Mouse (Mus musculus) cerebellum, adult 9-11 months (tissue): ENCODE results near the gene Rab1b.

Experiments used
- DNase-seq: peaks from one replicate; pipeline ENCODE4 v3.0.0; 2022

Gene Rab1b

DNA sequence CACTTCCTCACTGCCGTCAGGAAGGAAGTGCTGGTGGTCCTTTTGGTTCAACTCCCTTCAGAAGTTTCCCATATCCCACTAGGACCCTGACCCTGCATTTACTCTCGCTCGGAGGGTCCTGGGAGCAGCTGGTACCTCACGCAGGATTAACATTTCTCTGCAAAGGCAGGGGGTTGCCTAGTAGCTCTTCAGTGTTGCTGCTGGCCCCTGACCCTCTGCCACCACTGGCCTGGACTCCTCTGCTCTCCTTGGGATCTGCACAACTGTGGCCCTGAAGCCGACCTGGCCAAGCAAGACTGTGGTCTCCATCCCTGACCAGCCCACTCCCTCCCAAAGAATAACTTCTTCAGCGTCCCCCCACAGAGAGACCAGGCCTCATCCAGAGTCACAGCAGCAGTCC lies 57.5 kb downstream of the Rab1b start:
- peak; percentile 48 for DNase-seq
